Mouse (Mus musculus) myocyte (in vitro differentiated cells): ENCODE data around the gene Emd.

ENCODE experiments used
- CEBPB ChIP-seq: IDR thresholded peaks from 2 replicates; pipeline ENCODE4 v1.6.1; 2011; ENCODE audit warnings: mild to moderate bottlenecking, moderate library complexity; ENCODE audit not compliant: poor library complexity, insufficient read depth, severe bottlenecking
- E2F4 ChIP-seq: IDR thresholded peaks from one replicate; pipeline ENCODE4 v1.6.1; 2011; ENCODE audit warnings: mild to moderate bottlenecking, control low read depth, moderate library complexity; ENCODE audit not compliant: insufficient read depth
- MAX ChIP-seq: IDR thresholded peaks from one replicate; pipeline ENCODE4 v1.6.1; 2011; ENCODE audit warnings: low read depth, mild to moderate bottlenecking, control low read depth
- MYOD1 ChIP-seq, 3 experiments: IDR thresholded peaks; one replicate each; pipeline ENCODE4 v1.6.1; 2011; ENCODE audit warnings: control low read depth in 2 of 3, low read depth in 2 of 3, mild to moderate bottlenecking in 2 of 3, moderate library complexity in 1 of 3; ENCODE audit not compliant: insufficient read length in 2 of 3, control insufficient read depth in 1 of 3
- MYOG ChIP-seq, 3 experiments: IDR thresholded peaks; one replicate each; pipeline ENCODE4 v1.6.1; 2011; ENCODE audit warnings: control low read depth in 2 of 3, low read depth in 2 of 3, mild to moderate bottlenecking in 2 of 3; ENCODE audit not compliant: insufficient read length in 2 of 3, control insufficient read depth in 1 of 3, insufficient read depth in 1 of 3
- POLR2A ChIP-seq: IDR thresholded peaks from one replicate; pipeline ENCODE4 v1.6.1; 2011; ENCODE audit warnings: low read depth, mild to moderate bottlenecking, control low read depth, moderate library complexity; ENCODE audit not compliant: insufficient read length
- POLR2AphosphoS2 ChIP-seq: IDR thresholded peaks from one replicate; pipeline ENCODE4 v1.6.1; 2011; ENCODE audit warnings: low read depth, control low read depth; ENCODE audit not compliant: insufficient read length
- TCF12 ChIP-seq: IDR thresholded peaks from one replicate; pipeline ENCODE4 v1.6.1; 2011; ENCODE audit warnings: mild to moderate bottlenecking, control low read depth; ENCODE audit not compliant: poor library complexity, insufficient read depth, severe bottlenecking
- USF1 ChIP-seq: IDR thresholded peaks from one replicate; pipeline ENCODE4 v1.6.1; 2011; ENCODE audit warnings: low read depth, mild to moderate bottlenecking, control low read depth, moderate library complexity

GRCm38 (mm10) chrX:74254888-74255565, 540 bp downstream of the Emd start:
- no peak for TF ChIP-seq POLR2AphosphoS2
- no peak for TF ChIP-seq MYOG (IDR thresholded peaks at IDR 0.05; ENCODE audit: control insufficient read depth in 1 of 3, insufficient read depth in 1 of 3, insufficient read length in 2 of 3, low read depth in 2 of 3)
- TF ChIP-seq E2F4, result no peak
- TF ChIP-seq POLR2A, result no peak
- TF ChIP-seq CEBPB, result no peak
- TF ChIP-seq USF1, result no peak
- TF ChIP-seq MYOD1 (IDR thresholded peaks at IDR 0.05; ENCODE audit: control insufficient read depth in 1 of 3, insufficient read length in 2 of 3, low read depth in 2 of 3), result no peak
- TF ChIP-seq MAX, result no peak
- TF ChIP-seq TCF12, result no peak
